Mouse (Mus musculus): ENCODE results near the gene Zfp446.
A peak's percentile ranks its signal among the peaks of the same experiment; 100 is the strongest.

Zfp446 gene

DNA sequence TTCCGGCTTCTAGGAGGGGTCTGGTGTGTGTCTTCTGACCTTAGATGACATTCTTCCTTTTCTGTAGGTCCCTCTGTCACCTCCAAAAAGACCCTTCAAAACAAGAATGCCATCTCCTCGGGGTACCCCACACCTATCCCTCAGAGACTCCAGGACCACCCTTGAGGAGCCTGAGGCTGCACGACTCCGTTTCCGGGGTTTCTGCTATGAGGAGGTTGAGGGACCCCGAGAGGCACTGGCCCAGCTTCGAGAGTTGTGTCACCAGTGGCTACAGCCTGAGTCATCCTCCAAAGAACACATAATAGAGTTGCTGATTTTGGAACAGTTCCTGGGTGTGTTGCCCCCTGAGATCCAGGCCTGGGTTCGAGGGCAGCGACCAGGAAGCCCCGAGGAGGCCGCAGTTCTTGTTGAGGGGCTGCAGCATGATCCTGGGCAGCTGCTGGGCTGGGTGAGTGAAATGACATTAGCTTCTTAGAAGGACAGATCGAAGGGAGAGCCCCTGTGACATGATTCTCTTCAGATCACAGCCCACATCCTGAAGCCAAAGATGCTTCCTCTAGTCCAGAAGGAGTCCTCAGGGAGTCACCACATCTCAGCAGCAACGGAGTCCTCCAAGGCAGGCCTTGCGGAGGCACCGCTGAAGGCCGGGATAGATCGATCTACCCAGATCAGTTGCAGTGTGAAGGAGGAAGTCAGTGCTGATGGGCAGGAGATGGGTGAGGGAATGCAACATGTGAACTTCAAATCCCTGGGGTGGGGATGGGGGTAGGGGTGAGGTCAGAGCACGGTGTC is 1.5 kb downstream of the Zfp446 start:
- Histone ChIP-seq H3K9me3 (ENCODE audit: low read length) (no peaks in the 10 kb centered on the region), H3K27me3 (ENCODE audit: insufficient read depth, low read length) (no peaks in the 10 kb centered on the region), H3K4me1 (replicated peaks; ENCODE audit: low read depth, low read length) (peaks cover 64% of the 10 kb centered on the region), H3K36me3 (ENCODE audit: insufficient read depth, low read length) (peaks cover 36% of the 10 kb centered on the region), H3K4me3 (replicated peaks; ENCODE audit: low read length) (peak overlapping the region; percentile 92)
- TF ChIP-seq CTCF (conservative IDR thresholded peaks at IDR 0.05; ENCODE audit: low read length) (no peak), POU5F1 (IDR thresholded peaks at IDR 0.05; ENCODE audit: borderline replicate concordance, low read length) (no peak), NANOG (IDR thresholded peaks at IDR 0.05; ENCODE audit: borderline replicate concordance, low read length) (no peak)

DNA sequence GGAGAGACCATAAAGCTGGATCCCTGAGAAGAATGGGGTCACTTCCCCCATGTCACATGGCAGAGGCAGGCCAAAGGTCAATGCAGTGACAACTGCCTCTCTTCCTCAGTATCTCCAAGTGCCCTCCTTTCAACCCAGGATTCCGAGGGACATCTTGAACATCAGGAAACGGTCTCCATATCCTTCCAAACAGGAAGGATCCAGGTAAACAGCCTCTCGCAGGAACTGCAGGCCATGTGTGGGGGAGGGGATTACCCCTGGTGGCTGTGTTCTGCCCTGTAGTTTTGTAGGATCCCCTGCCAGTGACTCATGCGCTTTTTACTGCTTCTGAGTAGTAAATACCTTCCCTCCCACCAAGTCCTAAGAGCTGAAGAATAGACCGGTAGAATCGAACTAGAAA is 2.1 kb downstream of the Zfp446 start:
- no peak for TF ChIP-seq CTCF (conservative IDR thresholded peaks at IDR 0.05; ENCODE audit: low read length)
- no peaks in the 10 kb centered on the region for H3K27me3 ChIP-seq (ENCODE audit: insufficient read depth, low read length)
- peak overlapping the region; percentile 92 for H3K4me3 ChIP-seq (replicated peaks; ENCODE audit: low read length)

DNA sequence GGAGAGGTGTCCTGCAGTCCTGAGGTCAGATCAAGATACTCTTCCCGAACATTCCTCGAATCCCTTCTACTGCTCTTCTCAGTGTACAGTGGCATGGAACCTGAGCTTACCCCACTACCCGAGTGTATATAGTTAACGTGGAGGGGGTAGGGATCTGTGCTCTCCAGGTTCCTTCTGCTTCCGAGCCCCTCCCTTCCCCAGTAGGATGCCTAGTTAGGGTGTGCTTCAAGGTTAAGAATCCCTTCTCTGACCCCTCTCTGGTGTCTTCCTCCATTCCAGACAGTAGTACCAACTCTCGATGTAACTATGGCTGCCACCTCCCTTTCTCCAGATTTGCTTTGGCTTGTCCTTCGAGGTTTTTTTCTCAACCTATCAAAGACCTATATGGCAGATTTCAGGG is 2.6 kb downstream of the Zfp446 start:
- Histone ChIP-seq H3K4me1 (replicated peaks; ENCODE audit: low read depth, low read length) (peaks cover 59% of the 10 kb centered on the region), H3K27me3 (ENCODE audit: insufficient read depth, low read length) (no peaks in the 10 kb centered on the region), H3K4me3 (replicated peaks; ENCODE audit: low read length) (peak overlapping the region; percentile 92), H3K36me3 (ENCODE audit: insufficient read depth, low read length) (peaks cover 36% of the 10 kb centered on the region), H3K9me3 (ENCODE audit: low read length) (no peaks in the 10 kb centered on the region)
- TF ChIP-seq NANOG (IDR thresholded peaks at IDR 0.05; ENCODE audit: borderline replicate concordance, low read length) = no peak
- no peak for TF ChIP-seq POU5F1 (IDR thresholded peaks at IDR 0.05; ENCODE audit: borderline replicate concordance, low read length)
- TF ChIP-seq CTCF (conservative IDR thresholded peaks at IDR 0.05; ENCODE audit: low read length) = no peak

More for the DNA sequence above, 2.1 kb downstream of the Zfp446 start:
- Histone ChIP-seq H3K4me1 (replicated peaks; ENCODE audit: low read depth, low read length) (peaks cover 64% of the 10 kb centered on the region), H3K9me3 (ENCODE audit: low read length) (no peaks in the 10 kb centered on the region), H3K36me3 (ENCODE audit: insufficient read depth, low read length) (peaks cover 36% of the 10 kb centered on the region)

DNA sequence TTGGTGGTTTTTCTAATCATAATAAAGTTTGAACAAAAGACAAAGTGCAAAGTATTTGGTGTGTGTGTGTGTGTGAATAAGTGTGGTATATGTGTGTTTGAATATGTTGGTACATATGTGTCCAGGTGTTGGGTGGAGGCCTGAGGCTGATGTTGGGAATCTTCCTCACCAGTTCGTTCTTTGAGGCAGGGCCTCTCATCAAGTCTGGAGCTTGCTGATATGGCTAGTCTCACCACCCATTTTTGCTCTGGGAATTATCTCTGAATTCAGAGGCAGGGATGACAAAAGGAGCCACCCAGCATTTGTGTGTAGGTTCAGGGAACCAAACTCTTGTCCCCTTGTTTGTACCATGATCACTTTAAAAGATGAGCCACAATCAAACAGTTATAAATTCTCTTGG is 8.1 kb downstream of the Zfp446 start:
- Histone ChIP-seq H3K27me3 (ENCODE audit: insufficient read depth, low read length) (no peaks in the 10 kb centered on the region), H3K4me1 (replicated peaks; ENCODE audit: low read depth, low read length) (peaks cover 41% of the 10 kb centered on the region), H3K9me3 (ENCODE audit: low read length) (no peaks in the 10 kb centered on the region), H3K36me3 (ENCODE audit: insufficient read depth, low read length) (peaks cover 28% of the 10 kb centered on the region), H3K4me3 (replicated peaks; ENCODE audit: low read length) (no peak overlapping the region)
- no peak for TF ChIP-seq NANOG (IDR thresholded peaks at IDR 0.05; ENCODE audit: borderline replicate concordance, low read length)
- TF ChIP-seq POU5F1 (IDR thresholded peaks at IDR 0.05; ENCODE audit: borderline replicate concordance, low read length) = no peak
- no peak for TF ChIP-seq CTCF (conservative IDR thresholded peaks at IDR 0.05; ENCODE audit: low read length)

DNA sequence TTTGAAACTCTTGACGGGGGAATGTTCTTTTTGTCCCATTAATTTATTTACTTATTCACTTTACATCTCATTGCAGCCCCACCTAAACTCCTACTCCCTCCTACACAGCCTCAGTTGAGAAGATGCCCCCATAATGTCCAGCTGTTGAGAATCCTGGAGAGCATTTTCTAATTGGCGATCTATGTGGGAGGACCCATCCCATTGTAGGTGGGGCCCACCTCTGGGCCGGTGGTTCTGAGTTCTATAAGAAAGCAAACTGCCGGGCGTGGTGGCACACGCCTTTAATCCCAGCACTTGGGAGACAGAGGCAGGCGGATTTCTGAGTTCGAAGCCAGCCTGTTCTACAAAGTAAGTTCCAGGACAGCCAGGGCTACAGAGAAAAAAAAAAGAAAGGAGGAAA is 9.3 kb downstream of the Zfp446 start:
- peaks cover 20% of the 10 kb centered on the region for H3K36me3 ChIP-seq (ENCODE audit: insufficient read depth, low read length)
- H3K4me3 ChIP-seq (replicated peaks; ENCODE audit: low read length) = no peak overlapping the region
- H3K4me1 ChIP-seq (replicated peaks; ENCODE audit: low read depth, low read length) = peaks cover 29% of the 10 kb centered on the region
- no peaks in the 10 kb centered on the region for H3K27me3 ChIP-seq (ENCODE audit: insufficient read depth, low read length)
- TF ChIP-seq NANOG (IDR thresholded peaks at IDR 0.05; ENCODE audit: borderline replicate concordance, low read length) = no peak
- no peak for TF ChIP-seq POU5F1 (IDR thresholded peaks at IDR 0.05; ENCODE audit: borderline replicate concordance, low read length)
- TF ChIP-seq CTCF (conservative IDR thresholded peaks at IDR 0.05; ENCODE audit: low read length) = no peak
- H3K9me3 ChIP-seq (ENCODE audit: low read length) = no peaks in the 10 kb centered on the region

DNA sequence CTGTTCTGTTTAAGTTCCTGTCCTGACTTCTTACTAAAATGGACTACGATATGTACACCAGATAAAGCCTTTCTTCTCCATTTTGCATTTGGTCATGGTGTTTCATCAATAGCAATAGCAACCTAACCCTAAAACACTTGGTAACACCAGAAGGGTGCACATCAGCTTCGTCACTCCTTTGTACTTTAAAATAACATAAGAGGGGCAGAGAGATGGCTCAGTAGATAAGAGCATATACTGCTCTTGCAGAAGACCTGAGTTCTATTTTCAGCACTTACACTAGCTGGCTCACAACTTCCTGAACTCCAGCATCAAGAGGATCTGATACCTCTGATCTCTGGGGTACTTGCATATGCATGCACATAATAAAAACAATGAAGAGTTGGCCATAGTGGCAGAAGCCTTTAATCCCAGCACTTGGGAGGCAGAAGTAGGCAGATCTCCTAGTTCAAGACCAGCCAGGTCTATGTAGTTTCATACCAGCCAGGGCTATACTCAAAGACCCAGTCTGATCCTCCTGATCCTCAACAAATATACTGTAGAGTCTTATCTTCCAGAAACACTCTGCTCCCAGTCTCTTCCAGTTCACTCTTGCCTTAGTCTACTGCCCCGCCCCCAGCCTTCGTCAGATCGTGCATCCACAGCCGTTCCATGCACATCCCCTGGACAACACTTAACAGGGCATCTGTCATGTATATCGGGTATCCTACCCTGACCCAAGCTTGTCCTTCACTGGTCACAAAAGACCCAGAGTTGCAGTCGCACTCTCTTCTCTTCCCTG is 10.0 kb downstream of the Zfp446 start:
- no peak for TF ChIP-seq POU5F1 (IDR thresholded peaks at IDR 0.05; ENCODE audit: borderline replicate concordance, low read length)
- TF ChIP-seq NANOG (IDR thresholded peaks at IDR 0.05; ENCODE audit: borderline replicate concordance, low read length) = no peak
- no peak for TF ChIP-seq CTCF (conservative IDR thresholded peaks at IDR 0.05; ENCODE audit: low read length)
- peaks cover 22% of the 10 kb centered on the region for H3K4me1 ChIP-seq (replicated peaks; ENCODE audit: low read depth, low read length)

DNA sequence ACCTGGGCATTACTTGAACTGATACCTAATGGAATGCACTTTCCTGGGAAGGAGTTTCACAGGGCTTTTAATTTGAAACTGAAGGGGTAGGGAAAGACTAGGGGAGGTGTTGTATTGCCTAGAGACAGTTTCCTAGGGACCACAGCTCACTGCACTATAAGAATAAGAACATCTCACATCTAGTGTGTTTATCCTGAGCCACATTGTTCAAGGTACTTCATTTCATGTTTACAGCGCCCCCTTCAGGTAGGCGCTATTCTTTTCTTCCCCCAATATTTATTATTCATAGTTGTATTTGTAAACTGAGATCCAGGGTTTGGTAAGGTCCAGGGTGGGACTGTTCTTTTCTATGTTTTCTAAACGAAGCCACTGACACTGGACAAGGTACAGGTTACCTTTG is 14.6 kb downstream of the Zfp446 start:
- no peak overlapping the region for H3K4me3 ChIP-seq (replicated peaks; ENCODE audit: low read length)
- no peaks in the 10 kb centered on the region for H3K9me3 ChIP-seq (ENCODE audit: low read length)
- H3K36me3 ChIP-seq (ENCODE audit: insufficient read depth, low read length) = no peaks in the 10 kb centered on the region
- H3K4me1 ChIP-seq (replicated peaks; ENCODE audit: low read depth, low read length) = peaks cover 17% of the 10 kb centered on the region
- no peak for TF ChIP-seq NANOG (IDR thresholded peaks at IDR 0.05; ENCODE audit: borderline replicate concordance, low read length)
- TF ChIP-seq CTCF (conservative IDR thresholded peaks at IDR 0.05; ENCODE audit: low read length) = peak; percentile 90
- H3K27me3 ChIP-seq (ENCODE audit: insufficient read depth, low read length) = no peaks in the 10 kb centered on the region

More for the DNA sequence above, 10.0 kb downstream of the Zfp446 start:
- H3K36me3 ChIP-seq (ENCODE audit: insufficient read depth, low read length) = peaks cover 13% of the 10 kb centered on the region
- no peaks in the 10 kb centered on the region for H3K9me3 ChIP-seq (ENCODE audit: low read length)
- H3K27me3 ChIP-seq (ENCODE audit: insufficient read depth, low read length) = no peaks in the 10 kb centered on the region
- no peak overlapping the region for H3K4me3 ChIP-seq (replicated peaks; ENCODE audit: low read length)

DNA sequence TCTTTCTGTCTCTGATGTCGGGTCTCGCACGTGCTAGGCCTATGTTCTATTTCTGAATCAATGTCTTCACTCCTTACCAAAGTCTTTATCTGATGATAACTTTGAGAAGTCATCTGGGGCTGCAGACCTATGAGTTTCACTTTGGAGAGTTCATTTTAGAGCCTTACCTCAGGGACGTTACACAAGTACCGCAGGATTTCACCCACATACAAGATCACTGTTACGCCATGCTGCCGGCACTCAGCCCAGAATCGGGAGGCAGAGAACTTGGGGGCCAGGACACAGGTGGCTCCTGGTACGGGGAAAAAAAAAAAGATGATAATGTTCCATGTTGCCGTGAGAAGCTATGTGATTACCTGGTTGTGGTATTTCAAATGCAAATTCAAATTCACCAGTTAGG is 15.5 kb downstream of the Zfp446 start:
- H3K4me1 ChIP-seq (replicated peaks; ENCODE audit: low read depth, low read length) = peaks cover 17% of the 10 kb centered on the region
- H3K4me3 ChIP-seq (replicated peaks; ENCODE audit: low read length) = no peak overlapping the region
- TF ChIP-seq NANOG (IDR thresholded peaks at IDR 0.05; ENCODE audit: borderline replicate concordance, low read length) (no peak), POU5F1 (IDR thresholded peaks at IDR 0.05; ENCODE audit: borderline replicate concordance, low read length) (no peak), CTCF (conservative IDR thresholded peaks at IDR 0.05; ENCODE audit: low read length) (no peak)
- H3K9me3 ChIP-seq (ENCODE audit: low read length) = no peaks in the 10 kb centered on the region
- H3K36me3 ChIP-seq (ENCODE audit: insufficient read depth, low read length) = no peaks in the 10 kb centered on the region
- no peaks in the 10 kb centered on the region for H3K27me3 ChIP-seq (ENCODE audit: insufficient read depth, low read length)

Data from E14TG2a.4 (cell line).